Mouse (Mus musculus) stomach, embryonic 15.5 days (tissue): ENCODE measurements around the gene Vps8. TPM values are rescaled to one million over a fixed set of nuclear protein-coding genes. Genes with fewer than 3 reads are reported as not detected.
A peak's percentile ranks its signal among the peaks of the same experiment; 100 is the strongest.

Experiments used
- ATAC-seq: fragments of 200-750 bp; cut with Nextera tagmentation; 2 replicates; pipeline ENCODE4 v1.8.0; 2017; ENCODE audit warnings: low read depth, moderate number of reproducible peaks, moderate TSS enrichment; ENCODE audit not compliant: insufficient read depth, low FRiP score
- H3K27ac ChIP-seq: fragments of 300-500 bp; sonication (generic); 2 replicates; pipeline ENCODE4 v1.5.1; 2015; ENCODE audit warnings: mild to moderate bottlenecking, inconsistent platforms
- H3K27me3 ChIP-seq: fragments of 300-500 bp; sonication (generic); replicated peaks from 2 replicates; pipeline ENCODE4 v1.6.1; 2015; ENCODE audit warnings: inconsistent platforms
- H3K36me3 ChIP-seq: fragments of 300-500 bp; sonication (generic); 2 replicates; pipeline ENCODE4 v1.6.1; 2015; ENCODE audit warnings: inconsistent platforms
- H3K4me1 ChIP-seq: fragments of 300-500 bp; sonication (generic); 2 replicates; pipeline ENCODE4 v1.6.1; 2015; ENCODE audit warnings: inconsistent platforms
- H3K4me2 ChIP-seq: fragments of 300-500 bp; sonication (generic); 2 replicates; pipeline ENCODE4 v1.6.1; 2015; ENCODE audit warnings: mild to moderate bottlenecking, inconsistent platforms
- H3K4me3 ChIP-seq: fragments of 300-500 bp; sonication (generic); replicated peaks from 2 replicates; pipeline ENCODE4 v1.5.1; 2015; ENCODE audit warnings: inconsistent platforms
- H3K9ac ChIP-seq: fragments of 300-500 bp; sonication (generic); 2 replicates; pipeline ENCODE4 v1.6.1; 2015; ENCODE audit warnings: inconsistent platforms
- H3K9me3 ChIP-seq: fragments of 300-500 bp; sonication (generic); 2 replicates; pipeline ENCODE4 v1.6.1; 2016; ENCODE audit warnings: inconsistent platforms
- WGBS: fragments of 180-500 bp; shearing (Covaris S2); methylation state at CpG from one replicate; pipeline ENCODE4 v1.1.7; 2015; 5-methylcytosine and 5-hydroxymethylcytosine counted together
- polyA plus RNA-seq: library from polyadenylated mRNA; unstranded; fragments of >200 nt; fragmentation: Nextera tagmentation; extraction: Ambion mirVana; gene quantifications from 2 replicates; pipeline ENCODE4 v1.2.1, GENCODE M21; 2015

Vps8 gene
- polyA plus RNA-seq, 1 experiment from 2014 or later = 17.2 TPM

DNA sequence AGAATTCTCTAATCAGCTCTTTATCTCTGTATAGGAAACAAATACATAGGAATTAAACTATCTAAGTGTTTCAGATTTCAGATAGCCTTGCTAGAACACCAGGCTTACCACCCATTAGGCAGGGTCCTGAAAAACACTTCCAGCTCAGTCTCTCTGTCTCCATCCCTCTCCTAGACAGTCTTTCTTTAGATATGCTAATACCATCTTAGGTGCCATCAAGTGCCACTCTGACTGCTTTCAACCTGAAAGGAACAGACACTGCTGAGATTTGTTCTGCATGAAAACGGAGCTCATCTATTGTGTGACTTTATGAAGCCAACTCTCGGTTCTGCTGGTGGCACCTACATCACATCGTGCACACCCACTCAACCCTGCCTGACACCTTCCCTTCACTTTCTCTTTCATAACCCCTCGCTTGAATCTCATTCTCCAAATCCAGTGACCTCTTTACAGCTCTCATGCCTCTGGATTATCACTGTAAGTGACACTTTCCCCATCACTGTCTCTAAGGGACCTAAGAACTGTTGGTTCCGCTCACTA lies 267.4 kb downstream of the Vps8 start:
- no peak for ATAC-seq
- Histone ChIP-seq H3K27me3 (no peaks in the 10 kb centered on the region), H3K27ac (no peak overlapping the region), H3K9ac (no peak overlapping the region), H3K36me3 (no peaks in the 10 kb centered on the region), H3K4me1 (peaks cover 3% of the 10 kb centered on the region; the same call in 1 of the 2 replicates), H3K4me2 (no peak overlapping the region), H3K9me3 (no peaks in the 10 kb centered on the region), H3K4me3 (no peak overlapping the region)
- 64% methylated on average over 5 of the region's 5 CpGs for WGBS

GRCm38 (mm10) chr16:21693981-21694462 lies 271.1 kb downstream of the Vps8 start:
- no peaks in the 10 kb centered on the region for H3K36me3 ChIP-seq

More at GRCm38 (mm10) chr16:21693981-21694462, 271.1 kb downstream of the Vps8 start:
- peaks cover 3% of the 10 kb centered on the region; the same call in 1 of the 2 replicates for H3K4me1 ChIP-seq
- under 1% methylated on average over 45 of the region's 45 CpGs for WGBS
- peak overlapping the region; percentile 88 for H3K9ac ChIP-seq
- peak overlapping the region; percentile 80 for H3K4me3 ChIP-seq
- H3K9me3 ChIP-seq = no peaks in the 10 kb centered on the region
- H3K27me3 ChIP-seq = no peaks in the 10 kb centered on the region
- peak; percentile 59 for ATAC-seq
- peak overlapping the region; percentile 97 for H3K4me2 ChIP-seq
- peak overlapping the region; percentile 88 for H3K27ac ChIP-seq

Other genes starting within 250 kb of the Vps8 start
- 20.4 and 21.8 TPM in 2 replicates for gene Ephb3, start 218.4 kb upstream of the Vps8 start, polyA plus RNA-seq